Mouse (Mus musculus) layer of hippocampus, postnatal 14 days (tissue): ENCODE data around the gene Lrrc15. TPM values are rescaled to one million over a fixed set of nuclear protein-coding genes. Genes with fewer than 3 reads are reported as not detected.
A peak's percentile ranks its signal among the peaks of the same experiment; 100 is the strongest.

Experiments
- DNase-seq, 2 experiments: peaks; one replicate each; pipeline ENCODE4 v3.0.0; 2021 to 2022; ENCODE audit warnings: low spot score in 2 of 2, mixed read lengths in 1 of 2
- total RNA-seq, 2 experiments: library from RNA; stranded (reverse); gene quantifications; 2 replicates each; pipeline ENCODE4 v1.2.3; 2021

Lrrc15 gene
- total RNA-seq, 2 experiments from 2014 or later = 0.14 to 0.21 TPM

GRCm38 (mm10) chr16:30278406-30278805 is 4.7 kb downstream of the Lrrc15 start:
- no peak for DNase-seq

- DNase-seq = no peak
These were observed 7.3 kb downstream of the Lrrc15 start for GRCm38 (mm10) chr16:30275558-30276340.

- DNase-seq = no peak
These were observed 10.0 kb downstream of the Lrrc15 start for GRCm38 (mm10) chr16:30273065-30273464.

- peak in 1 of 2 experiments; percentile 13 for DNase-seq
These were observed 11.0 kb downstream of the Lrrc15 start for GRCm38 (mm10) chr16:30271941-30272595.

- DNase-seq = no peak
These were observed 11.8 kb downstream of the Lrrc15 start for GRCm38 (mm10) chr16:30271223-30271761.

GRCm38 (mm10) chr16:30267359-30267758 is 15.7 kb downstream of the Lrrc15 start, which contains the start of gene Cpn2:
Gene Cpn2 (minus strand): TSS chr16:30267499.
- DNase-seq = no peak

GRCm38 (mm10) chr16:30266561-30266960 is 16.5 kb downstream of the Lrrc15 start:
- DNase-seq = no peak

GRCm38 (mm10) chr16:30265611-30266010 is 17.4 kb downstream of the Lrrc15 start:
- DNase-seq = no peak

GRCm38 (mm10) chr16:30263156-30263555 is 19.9 kb downstream of the Lrrc15 start:
- no peak for DNase-seq

- peak in 1 of 2 experiments; percentile 61 for DNase-seq
These were observed 20.4 kb downstream of the Lrrc15 start for GRCm38 (mm10) chr16:30262664-30263063.

- no peak for DNase-seq
These were observed 20.9 kb downstream of the Lrrc15 start for GRCm38 (mm10) chr16:30262157-30262556.

- no peak for DNase-seq
These were observed 21.7 kb downstream of the Lrrc15 start for GRCm38 (mm10) chr16:30261341-30261740.

GRCm38 (mm10) chr16:30260012-30260635 is 22.9 kb downstream of the Lrrc15 start:
- DNase-seq = no peak

- DNase-seq = no peak
These were observed 23.6 kb downstream of the Lrrc15 start for GRCm38 (mm10) chr16:30259444-30259843.

- DNase-seq = no peak
These were observed 24.6 kb downstream of the Lrrc15 start for GRCm38 (mm10) chr16:30258441-30258840.

GRCm38 (mm10) chr16:30257718-30258117 is 25.3 kb downstream of the Lrrc15 start:
- DNase-seq = no peak

GRCm38 (mm10) chr16:30255061-30255460 is 28.0 kb downstream of the Lrrc15 start:
- no peak for DNase-seq

- no peak for DNase-seq
These were observed 29.2 kb downstream of the Lrrc15 start for GRCm38 (mm10) chr16:30253900-30254299.

- no peak for DNase-seq
These were observed 29.7 kb downstream of the Lrrc15 start for GRCm38 (mm10) chr16:30253374-30253773.

- peak; percentile 55 to 70 for DNase-seq
These were observed 31.0 kb downstream of the Lrrc15 start for GRCm38 (mm10) chr16:30252003-30252418.

- no peak for DNase-seq
These were observed 38.9 kb downstream of the Lrrc15 start for GRCm38 (mm10) chr16:30244037-30244700.
